Mouse (Mus musculus): ENCODE data around the gene Sh3bp2. TPM values are rescaled to one million over a fixed set of nuclear protein-coding genes. Genes with fewer than 3 reads are reported as not detected.

Sh3bp2 gene
- polyA plus RNA-seq, 1 experiment from 2014 or later, result 3.8 TPM

DNA sequence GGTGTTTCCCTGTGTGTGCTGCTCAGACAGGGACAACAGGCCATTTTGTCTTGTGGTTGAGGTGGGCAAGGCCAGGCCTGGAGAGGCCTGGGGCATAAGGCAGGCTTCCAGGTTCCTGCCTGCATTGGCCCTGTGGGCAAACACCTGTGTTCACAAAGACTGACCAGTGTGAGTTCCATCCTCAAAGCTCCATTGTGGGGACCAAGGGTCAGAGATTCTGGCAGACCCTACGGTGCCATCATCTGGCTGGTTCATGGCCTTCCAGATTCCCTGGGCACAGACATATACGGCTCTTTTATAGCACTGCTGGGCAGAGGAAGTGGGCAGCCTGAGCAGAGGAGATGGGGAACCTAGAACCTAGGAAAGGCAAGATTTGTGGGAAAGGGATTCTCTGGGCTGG lies 1.7 kb downstream of the Sh3bp2 start:
- 86% methylated on average over 2 of the region's 2 CpGs for WGBS
- Histone ChIP-seq H3K9ac (no peak overlapping the region), H3K27ac (no peak overlapping the region), H3K4me1 (replicated peaks) (peaks cover 10% of the 10 kb centered on the region), H3K36me3 (no peaks in the 10 kb centered on the region), H3K4me3 (no peak overlapping the region), H3K27me3 (no peaks in the 10 kb centered on the region), H3K9me3 (replicated peaks) (no peaks in the 10 kb centered on the region), H3K4me2 (no peak overlapping the region)
- no peak for ATAC-seq (replicated peaks; ENCODE audit: insufficient number of reproducible peaks, insufficient read depth, low FRiP score, low read depth)

DNA sequence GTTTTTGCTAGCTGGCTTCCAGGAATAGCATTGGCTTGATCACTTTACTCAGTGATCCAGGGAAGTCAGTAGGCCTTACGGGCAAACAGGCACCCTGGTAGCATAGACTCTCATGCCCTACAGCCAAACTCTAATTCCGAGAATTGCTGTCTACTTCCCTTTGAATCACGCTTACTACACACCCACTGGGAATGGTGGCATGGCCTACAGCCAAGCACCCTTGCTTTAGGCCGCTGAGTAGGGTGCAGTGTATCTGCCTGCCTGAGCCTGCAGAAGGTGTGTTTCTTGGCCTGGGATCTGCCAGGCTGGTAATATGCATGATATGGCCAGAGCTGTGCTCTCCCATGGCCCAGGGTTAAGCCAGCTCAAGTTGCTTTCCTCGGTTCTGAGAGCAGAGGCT lies 3.1 kb downstream of the Sh3bp2 start:
- Histone ChIP-seq H3K36me3 (no peaks in the 10 kb centered on the region), H3K4me3 (no peak overlapping the region), H3K27me3 (no peaks in the 10 kb centered on the region), H3K9ac (no peak overlapping the region), H3K4me2 (no peak overlapping the region), H3K9me3 (replicated peaks) (no peaks in the 10 kb centered on the region), H3K27ac (no peak overlapping the region), H3K4me1 (replicated peaks) (peaks cover 17% of the 10 kb centered on the region)
- no peak for ATAC-seq (replicated peaks; ENCODE audit: insufficient number of reproducible peaks, insufficient read depth, low FRiP score, low read depth)
- 72% methylated on average over 5 of the region's 5 CpGs for WGBS

- no peaks in the 10 kb centered on the region for H3K27me3 ChIP-seq
- WGBS, result 70% methylated on average over 5 of the region's 5 CpGs
- H3K36me3 ChIP-seq, result no peaks in the 10 kb centered on the region
- ATAC-seq (replicated peaks; ENCODE audit: insufficient number of reproducible peaks, insufficient read depth, low FRiP score, low read depth), result no peak
- H3K4me1 ChIP-seq (replicated peaks), result peaks cover 21% of the 10 kb centered on the region
- H3K9me3 ChIP-seq (replicated peaks), result no peaks in the 10 kb centered on the region
- H3K4me3 ChIP-seq, result no peak overlapping the region
- no peak overlapping the region for H3K4me2 ChIP-seq
- no peak overlapping the region for H3K9ac ChIP-seq
- H3K27ac ChIP-seq, result no peak overlapping the region
These were observed 4.5 kb downstream of the Sh3bp2 start for GRCm38 (mm10) chr5:34530116-34530515.

- no peak overlapping the region for H3K27ac ChIP-seq
- 45% methylated on average over 4 of the region's 4 CpGs for WGBS
- no peak overlapping the region for H3K9ac ChIP-seq
- no peaks in the 10 kb centered on the region for H3K36me3 ChIP-seq
- ATAC-seq (replicated peaks; ENCODE audit: insufficient number of reproducible peaks, insufficient read depth, low FRiP score, low read depth), result no peak
- H3K27me3 ChIP-seq, result no peaks in the 10 kb centered on the region
- H3K4me2 ChIP-seq, result no peak overlapping the region
- H3K4me3 ChIP-seq, result no peak overlapping the region
- peaks cover 21% of the 10 kb centered on the region for H3K4me1 ChIP-seq (replicated peaks)
- no peaks in the 10 kb centered on the region for H3K9me3 ChIP-seq (replicated peaks)
These were observed 5.0 kb downstream of the Sh3bp2 start for GRCm38 (mm10) chr5:34530687-34531086.

- WGBS, result 66% methylated on average over 5 of the region's 5 CpGs
- Histone ChIP-seq H3K9ac (no peak overlapping the region), H3K9me3 (replicated peaks) (no peaks in the 10 kb centered on the region), H3K36me3 (no peaks in the 10 kb centered on the region), H3K4me3 (no peak overlapping the region), H3K27me3 (no peaks in the 10 kb centered on the region), H3K27ac (no peak overlapping the region; the same call in 1 of the 2 replicates), H3K4me1 (replicated peaks) (peaks cover 18% of the 10 kb centered on the region), H3K4me2 (no peak overlapping the region)
- ATAC-seq (replicated peaks; ENCODE audit: insufficient number of reproducible peaks, insufficient read depth, low FRiP score, low read depth), result no peak
These were observed 7.4 kb downstream of the Sh3bp2 start for GRCm38 (mm10) chr5:34533066-34533465.

- Histone ChIP-seq H3K27ac (peak overlapping the region; percentile 45), H3K4me1 (replicated peaks) (peaks cover 23% of the 10 kb centered on the region), H3K4me3 (no peak overlapping the region), H3K36me3 (no peaks in the 10 kb centered on the region), H3K27me3 (no peaks in the 10 kb centered on the region), H3K4me2 (no peak overlapping the region), H3K9me3 (replicated peaks) (no peaks in the 10 kb centered on the region), H3K9ac (no peak overlapping the region)
- WGBS, result 48% methylated on average over 3 of the region's 3 CpGs
- 0 out of 2 replicates have a peak, but pooled peaks have one; percentile 29 for ATAC-seq (replicated peaks; ENCODE audit: insufficient number of reproducible peaks, insufficient read depth, low FRiP score, low read depth)
These were observed 8.2 kb downstream of the Sh3bp2 start for GRCm38 (mm10) chr5:34533820-34534219.

DNA sequence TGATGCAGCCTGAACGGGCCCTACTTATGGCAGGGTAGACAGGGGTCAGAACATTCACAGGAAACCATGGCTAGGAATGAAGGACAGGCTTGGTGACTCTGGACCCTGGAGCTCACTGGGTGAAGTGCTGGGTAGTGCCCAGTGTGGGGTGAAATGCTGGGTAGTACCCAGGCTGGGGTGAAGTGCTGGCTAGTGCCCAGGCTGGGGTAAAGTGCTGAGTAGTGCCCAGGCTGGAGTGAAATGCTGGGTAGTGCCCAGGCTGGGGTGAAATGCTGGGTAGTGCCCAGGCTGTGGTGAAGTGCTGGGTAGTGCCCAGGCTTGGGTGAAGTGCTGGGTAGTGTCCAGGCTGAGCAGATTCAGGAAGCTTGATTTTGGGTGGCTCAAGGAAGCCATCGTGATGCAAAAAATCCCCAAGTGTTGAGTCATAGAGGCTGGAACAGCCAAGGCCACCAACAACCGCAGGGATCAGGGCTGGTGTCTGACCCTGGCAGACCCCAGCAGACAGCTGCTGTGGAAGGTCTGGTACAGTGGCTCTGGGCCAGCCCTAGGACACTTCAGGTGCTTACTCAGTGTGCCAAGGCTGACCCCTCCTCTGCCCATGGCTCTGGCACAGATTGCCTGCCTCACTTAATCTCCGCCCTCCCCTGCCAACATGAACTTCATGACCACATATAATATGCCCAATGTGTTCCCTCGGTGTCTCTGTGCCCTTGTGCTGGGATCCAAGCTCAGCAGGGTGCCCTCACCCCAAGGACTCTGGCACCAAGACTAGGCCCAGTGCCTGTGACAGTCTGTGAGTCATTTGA lies 9.3 kb downstream of the Sh3bp2 start:
- Histone ChIP-seq H3K9ac (no peak overlapping the region), H3K9me3 (replicated peaks) (no peaks in the 10 kb centered on the region), H3K27me3 (no peaks in the 10 kb centered on the region), H3K27ac (no peak overlapping the region), H3K4me1 (replicated peaks) (peaks cover 23% of the 10 kb centered on the region), H3K4me3 (no peak overlapping the region), H3K36me3 (no peaks in the 10 kb centered on the region), H3K4me2 (no peak overlapping the region)
- no peak for ATAC-seq (replicated peaks; ENCODE audit: insufficient number of reproducible peaks, insufficient read depth, low FRiP score, low read depth)
- 73% methylated on average over 5 of the region's 5 CpGs for WGBS

DNA sequence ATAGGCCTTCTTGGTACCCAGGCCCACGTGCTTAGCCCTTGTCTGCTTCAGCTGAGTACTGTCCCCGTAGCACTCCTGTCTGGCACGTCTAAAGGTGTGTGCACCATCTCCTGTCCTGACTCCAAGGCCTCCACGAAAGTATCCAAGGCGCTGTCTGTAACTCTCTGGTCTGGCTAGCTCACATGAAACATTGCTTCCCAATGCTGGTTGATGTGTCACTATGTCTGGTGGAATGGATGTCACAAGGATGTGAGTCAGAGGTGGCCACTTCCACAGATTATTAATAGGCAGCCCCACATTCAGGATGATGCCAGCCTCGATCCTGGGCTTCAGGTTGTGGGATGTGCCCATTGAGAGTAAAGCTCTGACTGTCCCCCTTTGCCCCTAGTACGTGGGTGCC lies 10.2 kb downstream of the Sh3bp2 start:
- no peak overlapping the region for H3K27ac ChIP-seq
- 84% methylated on average over 7 of the region's 7 CpGs for WGBS
- H3K4me3 ChIP-seq, result no peak overlapping the region
- no peaks in the 10 kb centered on the region for H3K36me3 ChIP-seq
- ATAC-seq (replicated peaks; ENCODE audit: insufficient number of reproducible peaks, insufficient read depth, low FRiP score, low read depth), result no peak
- H3K4me2 ChIP-seq, result no peak overlapping the region
- H3K9ac ChIP-seq, result no peak overlapping the region
- H3K9me3 ChIP-seq (replicated peaks), result no peaks in the 10 kb centered on the region
- peaks cover 20% of the 10 kb centered on the region for H3K4me1 ChIP-seq (replicated peaks)
- no peaks in the 10 kb centered on the region for H3K27me3 ChIP-seq

DNA sequence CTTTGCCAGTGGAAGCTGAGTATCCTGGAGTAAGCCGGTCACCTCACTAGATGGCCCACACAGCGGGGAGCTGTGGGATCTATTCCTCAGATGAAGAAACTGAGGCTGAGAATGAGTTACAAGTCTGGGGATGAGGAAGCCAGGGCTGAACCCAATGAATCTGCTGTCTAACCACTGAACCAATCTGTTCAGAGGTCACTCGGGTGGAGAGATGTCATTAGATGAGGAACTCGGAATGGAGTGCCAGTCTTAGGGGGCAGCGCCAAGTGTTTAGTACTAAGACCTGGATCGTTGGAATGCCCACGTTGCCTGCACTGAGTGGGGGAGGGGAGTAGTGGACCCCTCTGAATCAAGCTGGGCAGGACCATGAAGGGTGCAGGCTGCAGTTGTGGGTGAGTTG lies 12.4 kb downstream of the Sh3bp2 start:
- Histone ChIP-seq H3K4me1 (replicated peaks) (peaks cover 18% of the 10 kb centered on the region), H3K36me3 (no peaks in the 10 kb centered on the region), H3K9me3 (replicated peaks) (no peaks in the 10 kb centered on the region), H3K27ac (no peak overlapping the region), H3K27me3 (no peaks in the 10 kb centered on the region), H3K4me2 (no peak overlapping the region), H3K9ac (no peak overlapping the region), H3K4me3 (no peak overlapping the region)
- no peak for ATAC-seq (replicated peaks; ENCODE audit: insufficient number of reproducible peaks, insufficient read depth, low FRiP score, low read depth)
- WGBS, result 62% methylated on average over 7 of the region's 7 CpGs

DNA sequence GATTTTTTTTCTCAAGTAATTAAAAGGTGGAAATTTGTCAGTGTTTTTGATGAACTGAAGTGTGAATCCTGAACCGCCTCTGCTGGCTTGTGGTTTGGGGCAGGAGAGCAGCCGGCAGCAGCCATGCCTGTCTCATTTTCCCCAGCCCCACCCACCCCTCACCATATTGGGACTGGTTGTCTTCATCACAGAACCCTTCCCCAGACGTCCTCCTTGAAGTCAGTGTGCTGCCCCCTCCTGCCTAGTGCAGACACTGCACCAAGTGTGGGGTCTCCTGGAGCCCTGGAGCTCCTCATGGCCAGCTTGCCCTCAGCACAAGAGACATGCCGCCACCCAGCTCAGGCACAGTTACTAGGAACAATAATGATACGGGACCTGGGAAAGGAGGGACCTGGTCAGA lies 12.9 kb downstream of the Sh3bp2 start:
- Histone ChIP-seq H3K4me1 (replicated peaks) (peaks cover 19% of the 10 kb centered on the region), H3K27me3 (no peaks in the 10 kb centered on the region), H3K36me3 (no peaks in the 10 kb centered on the region), H3K9me3 (replicated peaks) (no peaks in the 10 kb centered on the region), H3K9ac (no peak overlapping the region), H3K4me3 (no peak overlapping the region), H3K27ac (no peak overlapping the region), H3K4me2 (no peak overlapping the region)
- WGBS, result 31% methylated on average over 5 of the region's 5 CpGs
- ATAC-seq (replicated peaks; ENCODE audit: insufficient number of reproducible peaks, insufficient read depth, low FRiP score, low read depth), result no peak

DNA sequence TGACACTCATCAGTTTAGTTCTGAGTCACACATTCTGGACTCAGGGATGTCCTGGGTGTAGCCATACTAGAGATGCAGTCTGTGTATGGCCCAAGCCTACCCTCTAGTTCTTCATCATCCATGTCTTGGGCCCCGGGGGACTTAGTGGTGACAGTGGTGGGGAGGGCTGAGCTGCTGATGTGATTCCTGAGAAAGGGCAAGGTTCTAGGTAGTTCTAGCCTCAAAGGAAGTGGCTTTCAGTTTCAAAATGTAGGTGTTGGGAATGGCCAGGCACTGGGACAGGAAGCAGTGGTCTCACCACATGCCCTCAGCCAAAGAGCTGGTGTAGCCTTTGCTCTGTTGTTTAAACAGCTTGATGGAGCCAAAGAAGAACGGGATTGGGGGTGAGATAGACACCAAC lies 13.5 kb downstream of the Sh3bp2 start:
- H3K36me3 ChIP-seq, result no peaks in the 10 kb centered on the region

GRCm38 (mm10) chr5:34542166-34542565 lies 16.5 kb downstream of the Sh3bp2 start:
- 67% methylated on average over 1 of the region's 1 CpGs for WGBS
- no peak for ATAC-seq (replicated peaks; ENCODE audit: insufficient number of reproducible peaks, insufficient read depth, low FRiP score, low read depth)

More for the DNA sequence above, 13.5 kb downstream of the Sh3bp2 start:
- Histone ChIP-seq H3K4me3 (no peak overlapping the region), H3K4me2 (no peak overlapping the region), H3K9me3 (replicated peaks) (no peaks in the 10 kb centered on the region), H3K27me3 (no peaks in the 10 kb centered on the region), H3K9ac (no peak overlapping the region), H3K27ac (no peak overlapping the region), H3K4me1 (replicated peaks) (peaks cover 13% of the 10 kb centered on the region)
- 82% methylated on average over 2 of the region's 2 CpGs for WGBS
- ATAC-seq (replicated peaks; ENCODE audit: insufficient number of reproducible peaks, insufficient read depth, low FRiP score, low read depth), result no peak

More at GRCm38 (mm10) chr5:34542166-34542565, 16.5 kb downstream of the Sh3bp2 start:
- no peaks in the 10 kb centered on the region for H3K9me3 ChIP-seq (replicated peaks)
- no peak overlapping the region for H3K4me2 ChIP-seq
- no peak overlapping the region for H3K27ac ChIP-seq
- H3K36me3 ChIP-seq, result no peaks in the 10 kb centered on the region
- H3K4me3 ChIP-seq, result no peak overlapping the region
- H3K4me1 ChIP-seq (replicated peaks), result peaks cover 12% of the 10 kb centered on the region
- H3K9ac ChIP-seq, result no peak overlapping the region
- no peaks in the 10 kb centered on the region for H3K27me3 ChIP-seq

Measured in heart, embryonic 15.5 days (tissue).